Mouse (Mus musculus) kidney, adult 2 months (tissue): Measurements from ENCODE around the gene Vstm5. TPM values are rescaled to one million over a fixed set of nuclear protein-coding genes. Genes with fewer than 3 reads are reported as not detected.
A peak's percentile ranks its signal among the peaks of the same experiment; 100 is the strongest.
"Not testable (repeated sequence)": the region's sequence is repeated elsewhere in the genome, so short reads cannot be mapped to it uniquely, and the experiment has no call there.

ENCODE experiments used
- DNase-seq: peaks from one replicate; pipeline ENCODE4 v3.0.0; 2021
- H3K27ac ChIP-seq: fragments of 200-500 bp; 2 replicates; pipeline ENCODE4 v1.5.1; 2012; ENCODE audit warnings: low read depth, low read length, control low read depth, inconsistent platforms; ENCODE audit not compliant: insufficient read depth
- H3K27me3 ChIP-seq: fragments of 200-500 bp; replicated peaks from 2 replicates; pipeline ENCODE4 v1.6.1; 2012; ENCODE audit warnings: mild to moderate bottlenecking, moderate library complexity, low read length, inconsistent platforms; ENCODE audit not compliant: control insufficient read depth, insufficient read depth
- H3K36me3 ChIP-seq: fragments of 200-500 bp; 2 replicates; pipeline ENCODE4 v1.6.1; 2012; ENCODE audit warnings: mild to moderate bottlenecking, moderate library complexity, low read length, inconsistent platforms; ENCODE audit not compliant: control insufficient read depth, insufficient read depth
- H3K4me1 ChIP-seq: fragments of 200-500 bp; 2 replicates; pipeline ENCODE4 v1.6.1; 2011; ENCODE audit warnings: low read length; ENCODE audit not compliant: control insufficient read depth, insufficient read depth
- H3K4me3 ChIP-seq: fragments of 200-500 bp; 2 replicates; pipeline ENCODE4 v1.5.1; 2011; ENCODE audit warnings: mild to moderate bottlenecking, low read depth, low read length, control low read depth; ENCODE audit not compliant: insufficient read depth
- CTCF ChIP-seq: fragments of 200-500 bp; conservative IDR thresholded peaks from 2 replicates; pipeline ENCODE4 v1.5.1; 2011; ENCODE audit warnings: low read depth, mild to moderate bottlenecking, control low read depth, low read length, moderate library complexity, mixed read lengths; ENCODE audit not compliant: insufficient read depth, insufficient read length
- POLR2A ChIP-seq: fragments of 200-500 bp; IDR thresholded peaks from one replicate; pipeline ENCODE4 v1.6.1; 2011; ENCODE audit warnings: low read depth, low read length, control low read depth
- WGBS: fragments of 180-500 bp; shearing (Covaris S2); methylation state at CpG from one replicate; pipeline ENCODE4 v1.1.7; 2018; 5-methylcytosine and 5-hydroxymethylcytosine counted together
- polyA plus RNA-seq: library from polyadenylated mRNA; depleted of rRNA; stranded (reverse); fragments of >200 nt; gene quantifications from 2 replicates; pipeline ENCODE4 v1.2.3, GENCODE M21; 2012

Gene Vstm5
- polyA plus RNA-seq, 1 experiment, result 11.6 TPM

DNA sequence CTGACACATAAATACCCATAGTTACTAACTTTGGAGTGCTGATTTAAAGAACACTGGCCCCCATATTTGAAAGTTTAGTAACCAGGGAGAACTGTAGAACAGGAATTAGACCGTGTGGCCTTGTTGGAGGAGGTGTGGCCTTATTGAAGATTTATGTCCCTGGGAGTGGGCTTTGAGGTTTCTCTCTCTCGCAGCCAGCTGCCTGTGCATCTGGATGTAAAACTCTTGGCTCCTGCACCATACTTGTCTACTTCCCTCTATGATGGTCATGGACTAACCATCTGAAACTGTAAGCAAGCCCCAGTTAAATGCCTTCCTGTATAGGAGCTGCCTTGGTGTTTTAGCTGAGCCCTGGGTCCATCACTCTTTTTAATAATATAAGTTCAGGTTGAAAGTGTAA, 59.6 kb downstream of the Vstm5 start:
- Histone ChIP-seq H3K36me3 (peaks cover 8% of the 10 kb centered on the region), H3K4me1 (peaks cover 2% of the 10 kb centered on the region; the same call in 1 of the 2 replicates), H3K4me3 (no peak overlapping the region; the same call in 1 of the 2 replicates), H3K27ac (no peak overlapping the region), H3K27me3 (no peaks in the 10 kb centered on the region)
- no peak for TF ChIP-seq CTCF
- no peak for TF ChIP-seq POLR2A
- 23% methylated on average over 2 of the region's 2 CpGs for WGBS
- no peak for DNase-seq

DNA sequence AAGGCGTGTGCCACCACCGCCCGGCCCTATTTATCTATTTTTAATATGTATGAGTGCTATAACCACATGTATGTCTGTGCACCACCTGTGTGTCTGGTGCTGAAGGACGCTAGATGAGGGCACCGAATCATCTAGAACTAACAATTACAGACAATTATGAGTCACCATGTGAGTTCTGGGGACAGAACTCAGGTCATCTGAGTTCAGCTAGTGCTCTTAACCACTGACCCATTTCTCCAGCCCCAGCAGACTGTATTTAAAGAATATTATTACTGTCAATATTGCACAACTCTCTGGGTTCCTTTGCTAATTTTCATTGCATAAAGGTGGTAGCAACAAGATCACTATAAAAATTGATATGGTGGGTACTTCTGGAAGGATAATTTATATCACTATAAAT, 61.2 kb downstream of the Vstm5 start:
- H3K27me3 ChIP-seq, result no peaks in the 10 kb centered on the region
- H3K4me1 ChIP-seq, result peaks cover 2% of the 10 kb centered on the region; the same call in 1 of the 2 replicates
- no peak for DNase-seq
- WGBS, result 56% methylated on average over 5 of the region's 5 CpGs
- peak overlapping the region; percentile 52 for H3K4me3 ChIP-seq
- TF ChIP-seq POLR2A, result no peak
- TF ChIP-seq CTCF, result no peak
- H3K27ac ChIP-seq, result peak overlapping the region; percentile 20; the same call in 1 of the 2 replicates
- H3K36me3 ChIP-seq, result peaks cover 5% of the 10 kb centered on the region

DNA sequence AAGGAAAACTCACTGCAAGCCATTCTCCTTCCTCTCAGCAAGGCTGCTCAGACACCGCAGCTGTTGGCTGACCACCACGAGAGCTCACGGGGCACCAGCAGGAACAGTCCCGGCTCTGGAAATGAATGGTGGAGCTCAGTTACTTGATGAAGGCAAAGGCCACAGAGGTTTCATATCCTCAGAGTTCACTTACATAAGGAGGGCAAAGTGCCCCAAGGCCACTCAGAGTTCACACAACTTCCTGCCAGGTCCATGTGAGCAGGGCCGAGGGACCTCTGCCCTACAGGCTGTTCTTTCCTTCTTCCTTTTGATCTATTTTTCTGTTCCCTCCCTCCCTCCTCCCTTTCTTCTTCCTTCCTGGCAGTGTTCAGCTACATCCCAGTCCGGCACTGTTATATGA, 62.6 kb downstream of the Vstm5 start:
- peak; percentile 87 for TF ChIP-seq POLR2A
- TF ChIP-seq CTCF, result no peak
- DNase-seq, result peak; percentile 94
- Histone ChIP-seq H3K27ac (peak overlapping the region; percentile 80), H3K27me3 (no peaks in the 10 kb centered on the region), H3K4me1 (peaks cover 2% of the 10 kb centered on the region; the same call in 1 of the 2 replicates), H3K4me3 (peak overlapping the region; percentile 35), H3K36me3 (peaks cover 4% of the 10 kb centered on the region)
- 7% methylated on average over 6 of the region's 6 CpGs for WGBS

GRCm38 (mm10) chr9:15302006-15302405, 63.2 kb downstream of the Vstm5 start:
- DNase-seq, H3K27me3 ChIP-seq, H3K36me3 ChIP-seq, H3K4me3 ChIP-seq, H3K4me1 ChIP-seq: not testable (repeated sequence)
- 76% methylated on average over 6 of the region's 6 CpGs for WGBS
- peak overlapping the region; percentile 77 for H3K27ac ChIP-seq

DNA sequence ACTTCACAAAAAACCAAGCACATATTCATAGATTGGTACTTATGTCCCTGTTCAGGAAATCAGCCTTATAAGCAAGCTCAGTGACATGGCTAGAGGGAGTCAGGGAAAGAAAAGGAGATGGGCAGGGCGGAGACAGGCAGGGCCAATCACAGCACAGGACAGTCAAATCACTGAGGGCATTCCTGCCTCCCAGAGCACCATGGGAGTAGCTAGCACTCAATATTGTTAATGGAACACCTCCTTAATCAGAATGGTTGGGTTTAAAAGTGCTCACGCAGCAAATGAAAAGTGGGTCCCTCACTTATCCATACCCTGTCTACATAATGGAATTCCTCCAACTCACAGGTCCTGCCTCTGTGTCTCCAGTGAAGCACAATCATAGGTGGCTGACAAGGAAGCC, 64.0 kb downstream of the Vstm5 start:
- TF ChIP-seq POLR2A (no peak), CTCF (no peak)
- H3K27me3 ChIP-seq, result no peaks in the 10 kb centered on the region
- H3K4me3 ChIP-seq, result no peak overlapping the region
- peak overlapping the region; percentile 65 for H3K27ac ChIP-seq
- H3K4me1 ChIP-seq, result peaks cover 6% of the 10 kb centered on the region; the same call in 1 of the 2 replicates
- no peaks in the 10 kb centered on the region for H3K36me3 ChIP-seq
- WGBS, result 64% methylated on average over 2 of the region's 2 CpGs
- peak; percentile 89 for DNase-seq

DNA sequence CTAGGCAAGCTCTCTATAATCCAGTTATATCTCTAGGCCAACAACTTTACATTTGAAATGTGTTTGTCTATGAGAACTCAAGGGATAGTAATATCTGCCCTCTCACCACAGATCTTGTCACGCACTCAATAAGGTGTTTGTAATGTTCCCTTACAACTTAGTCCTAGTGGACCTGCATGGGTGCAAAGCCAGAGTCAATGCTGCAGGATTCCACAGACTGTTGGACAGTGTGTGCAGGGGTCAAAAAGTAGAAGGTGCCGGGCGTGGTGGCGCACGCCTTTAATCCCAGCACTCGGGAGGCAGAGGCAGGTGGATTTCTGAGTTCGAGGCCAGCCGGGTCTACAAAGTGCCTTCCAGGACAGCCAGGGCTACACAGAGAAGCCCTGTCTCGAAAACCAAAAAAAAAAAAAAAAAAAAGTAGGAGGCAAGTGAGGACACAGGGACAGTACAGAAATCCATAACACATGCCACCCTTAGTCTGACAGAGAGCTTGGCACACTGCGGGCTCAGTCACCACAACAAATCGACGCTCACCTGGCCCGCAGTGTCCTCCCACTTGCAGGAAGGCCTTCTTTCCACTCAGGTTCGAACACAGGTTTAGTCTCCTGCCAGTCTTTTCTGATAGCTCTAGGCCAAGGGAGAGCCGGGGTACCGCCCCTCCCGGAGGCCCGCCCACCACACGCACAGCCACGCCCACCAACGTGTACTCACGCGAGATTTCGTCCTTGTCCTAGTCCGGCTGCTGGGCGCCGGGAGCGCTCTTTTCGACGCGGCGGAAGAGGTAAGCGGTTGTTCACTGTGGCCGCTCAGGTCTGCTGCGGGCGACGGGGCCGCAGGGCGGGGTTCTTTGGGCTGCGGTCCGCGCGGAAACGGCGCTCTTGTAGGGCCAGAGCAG, 66.9 kb downstream of the Vstm5 start, which contains the start of gene Taf1d:
Gene Taf1d (plus strand): TSS at position 712 of the 895 bp plus-strand sequence.
- WGBS, result 6% methylated on average over 45 of the region's 45 CpGs
- peak; percentile 98 for DNase-seq
- TF ChIP-seq POLR2A (peak; percentile 93), CTCF (no peak)

GRCm38 (mm10) chr9:15306398-15307119, 67.7 kb downstream of the Vstm5 start, which contains the start of gene 4931406C07Rik:
TSS of gene 4931406C07Rik (minus strand) at chr9:15306448.
- peaks cover 6% of the 10 kb centered on the region; the same call in 1 of the 2 replicates for H3K4me1 ChIP-seq
- WGBS, result under 1% methylated on average over 35 of the region's 35 CpGs
- TF ChIP-seq CTCF, result no peak
- H3K27me3 ChIP-seq, result no peaks in the 10 kb centered on the region
- peak within 1 kb of the TSS; percentile 84 for H3K27ac ChIP-seq
- peak within 1 kb of the TSS; percentile 97 for H3K4me3 ChIP-seq
- DNase-seq, result no peak
- H3K36me3 ChIP-seq, result peaks cover 10% of the 10 kb centered on the region

More for the DNA sequence above, 66.9 kb downstream of the Vstm5 start, which contains the start of gene Taf1d:
- Histone ChIP-seq H3K4me1 (peaks cover 6% of the 10 kb centered on the region; the same call in 1 of the 2 replicates), H3K27me3 (no peaks in the 10 kb centered on the region), H3K4me3 (peak within 1 kb of the TSS; percentile 97), H3K36me3 (peaks cover 8% of the 10 kb centered on the region), H3K27ac (peak within 1 kb of the TSS; percentile 84)
